Mouse (Mus musculus): ENCODE results near the gene Atf4. TPM values are rescaled to one million over a fixed set of nuclear protein-coding genes. Genes with fewer than 3 reads are reported as not detected.

The Atf4 gene
- total RNA-seq (2023), result 508 and 512 TPM in 2 replicates

DNA sequence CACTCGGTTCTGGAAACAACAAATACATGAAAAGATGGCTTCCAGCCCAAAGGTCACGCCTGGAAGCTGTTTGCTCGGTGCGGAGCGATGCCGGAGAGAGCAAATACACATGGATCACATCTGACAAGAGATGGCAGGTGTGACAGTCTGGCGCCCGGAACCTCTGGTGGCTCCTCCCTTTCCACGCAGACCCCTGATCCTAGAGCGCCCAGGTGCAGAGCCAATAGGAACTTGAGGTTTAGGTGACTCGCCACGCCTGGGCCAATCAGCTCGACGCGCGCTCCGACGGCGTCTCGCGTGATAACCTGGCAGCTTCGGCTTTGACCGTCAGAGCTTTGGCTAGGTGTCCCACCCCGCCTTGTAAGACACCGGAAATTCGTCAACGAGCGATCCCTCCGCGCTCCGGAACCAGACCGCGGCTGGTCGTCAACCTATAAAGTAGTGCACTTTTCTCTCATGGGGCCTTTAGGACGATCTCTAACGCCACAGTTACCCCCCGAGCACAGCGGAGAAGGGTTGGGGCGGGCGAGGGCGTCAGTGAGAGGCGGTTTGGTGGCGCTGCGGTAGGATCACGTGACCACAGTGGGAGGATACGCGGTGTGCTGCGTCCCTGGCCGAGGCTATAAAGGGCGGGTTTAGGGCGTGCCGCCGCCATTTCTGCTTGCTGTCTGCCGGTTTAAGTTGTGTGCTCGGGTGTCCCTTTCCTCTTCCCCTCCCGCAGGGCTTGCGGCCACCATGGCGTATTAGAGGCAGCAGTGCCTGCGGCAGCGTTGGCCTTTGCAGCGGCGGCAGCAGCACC, at the start of gene Atf4:
Gene Atf4 (plus strand): TSS at position 338 of the 799 bp plus-strand sequence.

DNA sequence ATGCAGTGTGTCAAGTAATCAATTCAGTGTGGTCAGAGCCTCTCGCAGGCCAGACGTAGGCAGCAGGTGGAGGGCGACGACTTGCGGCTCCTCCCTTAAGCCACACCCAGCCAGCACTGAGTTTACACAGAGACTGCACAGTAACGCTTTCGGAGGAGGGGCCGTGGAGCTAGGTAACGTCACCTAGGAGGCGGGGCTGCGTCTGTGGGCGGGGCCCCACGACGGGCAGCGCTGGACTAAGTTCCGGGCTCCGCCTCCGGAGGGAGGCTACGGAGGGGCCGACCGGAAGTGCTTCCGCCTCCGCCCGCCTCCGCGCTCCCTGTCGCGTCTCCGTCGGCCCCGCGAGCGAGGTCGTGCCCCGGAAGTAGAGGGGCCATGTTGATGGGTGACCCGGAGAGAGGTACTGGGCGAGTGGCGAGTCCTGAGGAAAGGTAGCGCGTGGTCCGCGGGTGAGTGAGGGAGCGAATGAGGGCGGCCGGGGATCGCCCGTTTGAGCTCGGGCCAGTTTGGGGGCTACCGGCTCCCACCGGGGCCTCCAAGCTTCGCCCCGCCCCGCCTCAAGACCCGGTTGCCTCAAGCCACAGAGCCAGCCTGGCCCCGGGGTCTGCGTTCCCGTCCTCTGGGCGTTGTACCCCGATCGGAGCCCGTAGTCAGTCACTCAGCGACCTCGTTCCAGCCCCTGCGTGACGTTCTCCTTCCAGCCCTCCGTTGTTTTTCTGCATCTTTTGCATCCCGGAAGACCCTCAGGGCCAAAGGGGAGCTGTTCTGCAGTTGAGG, 21.1 kb upstream of the Atf4 start, which contains the start of gene Mief1:
Gene Mief1 (plus strand): TSS at position 286 of the 777 bp plus-strand sequence.

DNA sequence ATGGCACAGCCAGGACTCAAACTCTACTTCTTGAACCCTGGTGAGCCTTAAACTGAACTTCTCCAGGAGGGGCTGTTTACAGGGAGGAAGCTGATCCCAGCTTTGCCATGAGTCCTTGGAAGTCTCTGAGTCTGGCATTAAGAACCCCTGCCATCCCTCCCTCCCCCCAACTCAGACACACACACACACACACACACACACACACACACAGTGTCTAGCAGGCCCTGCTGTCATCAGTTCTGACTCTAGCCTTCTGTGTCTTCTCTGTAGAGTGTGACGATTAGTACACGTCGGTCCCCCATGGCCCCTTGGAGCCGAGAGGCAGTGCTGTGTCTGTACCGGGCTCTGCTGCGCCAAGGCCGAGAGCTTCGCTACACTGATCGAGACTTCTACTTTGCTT, 19.4 kb upstream of the Atf4 start, which contains the start of gene AC140267.1:
Gene AC140267.1 (plus strand): TSS at position 301 of the 400 bp plus-strand sequence.

DNA sequence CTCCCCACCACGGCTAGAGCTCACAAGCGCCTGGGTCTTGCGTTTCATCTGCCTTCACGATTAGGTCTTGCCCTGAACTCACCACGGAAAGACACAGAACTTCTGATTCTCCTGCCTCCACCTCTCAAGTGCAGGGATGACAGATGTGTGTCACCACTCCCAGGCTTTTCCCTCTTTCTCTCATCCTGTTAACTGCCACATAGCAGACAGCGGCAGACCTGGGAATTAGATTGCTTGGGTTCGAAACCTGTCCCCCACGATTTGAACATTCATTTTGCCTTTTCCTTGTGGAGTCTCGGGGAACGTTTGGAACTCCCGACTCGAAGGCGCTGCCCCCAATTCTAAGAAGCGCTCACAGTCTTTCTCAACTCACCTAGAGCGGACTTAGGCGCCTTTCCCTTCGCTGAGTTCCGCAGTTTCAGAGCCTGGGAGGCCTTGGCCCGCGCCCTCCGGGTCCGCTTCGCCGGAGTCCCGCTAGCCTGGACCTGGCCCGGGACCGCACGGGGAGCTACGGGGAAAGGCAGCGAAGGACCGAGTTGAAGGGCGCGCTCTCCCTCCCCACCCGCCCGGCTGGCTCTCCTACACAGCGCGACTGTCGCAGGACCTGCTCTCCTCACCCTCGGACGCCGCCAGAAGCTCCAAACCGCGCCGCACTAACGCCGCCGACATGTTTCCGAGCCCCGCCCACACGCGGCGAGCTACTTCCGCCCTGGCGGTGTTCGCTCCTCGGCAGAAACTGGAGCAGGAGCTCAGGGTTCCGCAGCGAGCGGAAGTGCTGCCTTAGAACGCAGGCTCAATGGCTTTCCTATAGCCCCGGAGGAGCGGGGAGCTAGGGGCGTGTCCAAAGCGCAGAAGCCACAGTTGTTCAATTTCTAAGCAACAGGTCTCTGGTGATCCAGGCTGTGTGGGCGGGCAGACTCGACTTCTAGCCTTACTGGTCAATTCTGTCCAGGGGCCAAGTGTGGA, 8.9 kb downstream of the Atf4 start, which contains the start of gene Rps19bp1:
Gene Rps19bp1 (minus strand): TSS at position 706 of the 966 bp plus-strand sequence.

DNA sequence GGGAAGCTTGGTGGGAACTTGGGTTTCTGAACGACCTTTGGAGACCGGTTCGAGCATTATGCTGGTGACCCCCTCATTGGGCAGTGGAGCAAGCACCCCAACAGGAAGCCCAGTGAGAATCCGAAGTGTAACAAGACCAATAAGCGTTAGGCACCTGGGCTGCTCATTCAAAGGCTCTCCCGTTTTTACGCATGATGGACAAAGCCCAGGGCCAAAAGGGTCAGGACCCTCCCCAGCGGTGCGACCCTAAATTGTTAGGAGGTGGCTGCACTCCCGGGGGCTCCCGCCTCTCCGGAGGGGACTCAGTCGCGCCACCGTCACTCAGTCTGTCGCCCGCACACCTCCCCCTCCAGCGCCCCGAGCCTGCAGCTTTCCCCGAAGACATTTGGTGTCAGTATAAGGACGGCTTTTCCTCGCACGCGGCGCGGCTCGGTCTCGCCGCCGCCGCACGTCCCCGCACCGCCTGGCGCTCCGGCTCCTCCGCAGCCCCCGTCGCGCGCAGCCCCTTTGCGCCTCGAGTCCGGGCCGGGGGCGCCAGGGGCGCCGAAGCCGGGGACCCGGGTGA, 31.9 kb downstream of the Atf4 start, which contains the start of gene Cacna1i:
Gene Cacna1i (plus strand): TSS at position 388 of the 565 bp plus-strand sequence.

Other genes starting within 250 kb of the Atf4 start
- 0.25 and 0.61 TPM in 2 replicates for gene Pdgfb, start 240.2 kb upstream of the Atf4 start, total RNA-seq (2023)
- gene Syngr1, start 163.8 kb upstream of the Atf4 start, total RNA-seq (2023), result 2.9 and 5.6 TPM in 2 replicates
- 281 and 303 TPM in 2 replicates for gene Rpl3, start 163.3 kb upstream of the Atf4 start, total RNA-seq (2023)
- gene Tab1, start 122.1 kb upstream of the Atf4 start, total RNA-seq (2023), result 15.0 and 15.9 TPM in 2 replicates
- not detected in 2 replicates for gene Mgat3, start 81.5 kb upstream of the Atf4 start, total RNA-seq (2023)
- gene Mief1, start 21.2 kb upstream of the Atf4 start, total RNA-seq (2023), result 28.7 and 42.6 TPM in 2 replicates
- gene AC140267.1, start 19.3 kb upstream of the Atf4 start, total RNA-seq (2023), result 16.3 TPM in 1 of 2 replicates, not detected in the other
- 12.9 and 15.0 TPM in 2 replicates for gene Rps19bp1, start 9.1 kb downstream of the Atf4 start, total RNA-seq (2023)
- 0.03 and 0.05 TPM in 2 replicates for gene Cacna1i, start 32.1 kb downstream of the Atf4 start, total RNA-seq (2023)